Mouse (Mus musculus): Measurements from ENCODE around the gene Sulf2. TPM values are rescaled to one million over a fixed set of nuclear protein-coding genes. Genes with fewer than 3 reads are reported as not detected.
"Not testable (repeated sequence)": the region's sequence is repeated elsewhere in the genome, so short reads cannot be mapped to it uniquely, and the experiment has no call there.

The Sulf2 gene
- polyA plus RNA-seq, 1 experiment from 2014 or later: 127 TPM

- H3K4me3 ChIP-seq: no peak overlapping the region
- 66% methylated on average over 18 of the region's 18 CpGs for WGBS
- ATAC-seq (ENCODE audit: insufficient number of reproducible peaks, insufficient read depth, low FRiP score, low TSS enrichment, low read depth): no peak
- H3K4me2 ChIP-seq: no peak overlapping the region
- no peaks in the 10 kb centered on the region for H3K9me3 ChIP-seq
- peaks cover 64% of the 10 kb centered on the region for H3K36me3 ChIP-seq
- no peaks in the 10 kb centered on the region for H3K27me3 ChIP-seq
- H3K27ac ChIP-seq: peak overlapping the region; percentile 48; the same call in 1 of the 2 replicates
- 0 out of 2 replicates have a peak overlapping the region, but pooled peaks have one; percentile 27 for H3K9ac ChIP-seq
- peaks cover 17% of the 10 kb centered on the region for H3K4me1 ChIP-seq
Observed at GRCm38 (mm10) chr2:166097443-166098291, 57.8 kb downstream of the Sulf2 start.

GRCm38 (mm10) chr2:166096834-166097233 is 58.6 kb downstream of the Sulf2 start:
- Histone ChIP-seq H3K9ac (no peak overlapping the region), H3K4me2 (no peak overlapping the region), H3K9me3 (no peaks in the 10 kb centered on the region), H3K4me3 (no peak overlapping the region), H3K27me3 (no peaks in the 10 kb centered on the region), H3K4me1 (peaks cover 12% of the 10 kb centered on the region), H3K36me3 (peaks cover 68% of the 10 kb centered on the region), H3K27ac (no peak overlapping the region)
- WGBS: 93% methylated on average over 1 of the region's 1 CpGs
- no peak for ATAC-seq (ENCODE audit: insufficient number of reproducible peaks, insufficient read depth, low FRiP score, low TSS enrichment, low read depth)

GRCm38 (mm10) chr2:166096300-166096699 is 59.2 kb downstream of the Sulf2 start:
- H3K9ac ChIP-seq: no peak overlapping the region
- peaks cover 68% of the 10 kb centered on the region for H3K36me3 ChIP-seq
- no peaks in the 10 kb centered on the region for H3K9me3 ChIP-seq
- H3K27ac ChIP-seq: no peak overlapping the region
- WGBS: 89% methylated on average over 6 of the region's 6 CpGs
- H3K4me3 ChIP-seq: no peak overlapping the region
- peaks cover 12% of the 10 kb centered on the region for H3K4me1 ChIP-seq
- no peaks in the 10 kb centered on the region for H3K27me3 ChIP-seq
- no peak for ATAC-seq (ENCODE audit: insufficient number of reproducible peaks, insufficient read depth, low FRiP score, low TSS enrichment, low read depth)
- no peak overlapping the region for H3K4me2 ChIP-seq

GRCm38 (mm10) chr2:166092412-166092811 is 63.1 kb downstream of the Sulf2 start:
- Histone ChIP-seq H3K27ac (no peak overlapping the region), H3K36me3 (peaks cover 82% of the 10 kb centered on the region)
- 88% methylated on average over 6 of the region's 6 CpGs for WGBS

GRCm38 (mm10) chr2:166091599-166091998 is 63.9 kb downstream of the Sulf2 start:
- H3K36me3 ChIP-seq: peaks cover 85% of the 10 kb centered on the region
- no peak overlapping the region for H3K9ac ChIP-seq
- H3K27ac ChIP-seq: 0 out of 2 replicates have a peak overlapping the region, but pooled peaks have one; percentile 22
- H3K9me3 ChIP-seq: no peaks in the 10 kb centered on the region
- no peak overlapping the region for H3K4me2 ChIP-seq
- peaks cover 18% of the 10 kb centered on the region for H3K4me1 ChIP-seq
- no peak for ATAC-seq (ENCODE audit: insufficient number of reproducible peaks, insufficient read depth, low FRiP score, low TSS enrichment, low read depth)
- no peaks in the 10 kb centered on the region for H3K27me3 ChIP-seq
- H3K4me3 ChIP-seq: no peak overlapping the region

More at GRCm38 (mm10) chr2:166092412-166092811, 63.1 kb downstream of the Sulf2 start:
- Histone ChIP-seq H3K4me2 (no peak overlapping the region), H3K4me3 (no peak overlapping the region), H3K27me3 (no peaks in the 10 kb centered on the region), H3K9me3 (no peaks in the 10 kb centered on the region), H3K4me1 (peaks cover 18% of the 10 kb centered on the region), H3K9ac (no peak overlapping the region)
- no peak for ATAC-seq (ENCODE audit: insufficient number of reproducible peaks, insufficient read depth, low FRiP score, low TSS enrichment, low read depth)

GRCm38 (mm10) chr2:166090131-166090581 is 65.3 kb downstream of the Sulf2 start:
- no peaks in the 10 kb centered on the region for H3K27me3 ChIP-seq
- WGBS: 27% methylated on average over 7 of the region's 7 CpGs
- ATAC-seq (ENCODE audit: insufficient number of reproducible peaks, insufficient read depth, low FRiP score, low TSS enrichment, low read depth): no peak; the same call in 1 of the 2 replicates
- peaks cover 18% of the 10 kb centered on the region for H3K4me1 ChIP-seq
- peak overlapping the region; percentile 77 for H3K27ac ChIP-seq
- H3K4me3 ChIP-seq: no peak overlapping the region
- H3K4me2 ChIP-seq: no peak overlapping the region
- peak overlapping the region; percentile 32; the same call in 1 of the 2 replicates for H3K9ac ChIP-seq
- H3K9me3 ChIP-seq: no peaks in the 10 kb centered on the region
- H3K36me3 ChIP-seq: peaks cover 89% of the 10 kb centered on the region

GRCm38 (mm10) chr2:166088991-166089390 is 66.5 kb downstream of the Sulf2 start:
- no peak for ATAC-seq (ENCODE audit: insufficient number of reproducible peaks, insufficient read depth, low FRiP score, low TSS enrichment, low read depth)
- Histone ChIP-seq H3K4me1 (peaks cover 18% of the 10 kb centered on the region), H3K4me2 (no peak overlapping the region), H3K27ac (peak overlapping the region; percentile 7; the same call in 1 of the 2 replicates), H3K4me3 (no peak overlapping the region), H3K27me3 (no peaks in the 10 kb centered on the region), H3K9ac (no peak overlapping the region), H3K36me3 (peaks cover 83% of the 10 kb centered on the region), H3K9me3 (no peaks in the 10 kb centered on the region)
- WGBS: 90% methylated on average over 9 of the region's 9 CpGs

GRCm38 (mm10) chr2:166086457-166087233 is 68.8 kb downstream of the Sulf2 start:
- no peaks in the 10 kb centered on the region for H3K27me3 ChIP-seq
- peaks cover 82% of the 10 kb centered on the region for H3K36me3 ChIP-seq
- H3K9ac ChIP-seq: no peak overlapping the region
- H3K4me1 ChIP-seq: peaks cover 20% of the 10 kb centered on the region
- H3K27ac ChIP-seq: no peak overlapping the region
- H3K9me3 ChIP-seq: no peaks in the 10 kb centered on the region
- 83% methylated on average over 29 of the region's 29 CpGs for WGBS
- no peak overlapping the region for H3K4me3 ChIP-seq
- ATAC-seq (ENCODE audit: insufficient number of reproducible peaks, insufficient read depth, low FRiP score, low TSS enrichment, low read depth): no peak
- H3K4me2 ChIP-seq: no peak overlapping the region

- no peak for ATAC-seq (ENCODE audit: insufficient number of reproducible peaks, insufficient read depth, low FRiP score, low TSS enrichment, low read depth)
- Histone ChIP-seq H3K4me3 (no peak overlapping the region), H3K4me1 (peaks cover 25% of the 10 kb centered on the region), H3K4me2 (no peak overlapping the region), H3K9ac (no peak overlapping the region), H3K27me3 (no peaks in the 10 kb centered on the region), H3K36me3 (peaks cover 82% of the 10 kb centered on the region), H3K9me3 (no peaks in the 10 kb centered on the region), H3K27ac (no peak overlapping the region)
- WGBS: 90% methylated on average over 10 of the region's 10 CpGs
Observed at GRCm38 (mm10) chr2:166085780-166086179, 69.7 kb downstream of the Sulf2 start.

- 37% methylated on average over 6 of the region's 6 CpGs for WGBS
- ATAC-seq (ENCODE audit: insufficient number of reproducible peaks, insufficient read depth, low FRiP score, low TSS enrichment, low read depth); H3K4me2 ChIP-seq; H3K9ac ChIP-seq; H3K4me3 ChIP-seq; H3K27me3 ChIP-seq; H3K27ac ChIP-seq; H3K9me3 ChIP-seq: not testable (repeated sequence)
- H3K4me1 ChIP-seq: peaks cover 21% of the 10 kb centered on the region
- peaks cover 84% of the 10 kb centered on the region for H3K36me3 ChIP-seq
Observed at GRCm38 (mm10) chr2:166084964-166085363, 70.5 kb downstream of the Sulf2 start.

GRCm38 (mm10) chr2:166084111-166084510 is 71.4 kb downstream of the Sulf2 start:
- H3K27ac ChIP-seq: no peak overlapping the region; the same call in 1 of the 2 replicates
- ATAC-seq (ENCODE audit: insufficient number of reproducible peaks, insufficient read depth, low FRiP score, low TSS enrichment, low read depth): no peak
- 0 out of 2 replicates have a peak overlapping the region, but pooled peaks have one; percentile 32 for H3K9ac ChIP-seq
- no peak overlapping the region for H3K4me3 ChIP-seq
- no peak overlapping the region for H3K4me2 ChIP-seq
- no peaks in the 10 kb centered on the region for H3K27me3 ChIP-seq
- H3K9me3 ChIP-seq: no peaks in the 10 kb centered on the region
- H3K4me1 ChIP-seq: peaks cover 16% of the 10 kb centered on the region
- H3K36me3 ChIP-seq: peaks cover 87% of the 10 kb centered on the region
- WGBS: 75% methylated on average over 7 of the region's 7 CpGs

Data from embryonic facial prominence, embryonic 13.5 days (tissue).